Mouse (Mus musculus) layer of hippocampus, adult 11-12 months (tissue): ENCODE measurements around the gene Eif2a.
"Not testable (repeated sequence)": the region's sequence is repeated elsewhere in the genome, so short reads cannot be mapped to it uniquely, and the experiment has no call there.

Source experiments
- DNase-seq: peaks from one replicate; pipeline ENCODE4 v3.0.0; 2022; ENCODE audit warnings: low spot score

Gene Eif2a

GRCm38 (mm10) chr3:58521361-58521760 is 4.3 kb upstream of the Eif2a start:
- DNase-seq: no peak

GRCm38 (mm10) chr3:58523386-58523785 is 2.2 kb upstream of the Eif2a start:
- DNase-seq: no peak

DNA sequence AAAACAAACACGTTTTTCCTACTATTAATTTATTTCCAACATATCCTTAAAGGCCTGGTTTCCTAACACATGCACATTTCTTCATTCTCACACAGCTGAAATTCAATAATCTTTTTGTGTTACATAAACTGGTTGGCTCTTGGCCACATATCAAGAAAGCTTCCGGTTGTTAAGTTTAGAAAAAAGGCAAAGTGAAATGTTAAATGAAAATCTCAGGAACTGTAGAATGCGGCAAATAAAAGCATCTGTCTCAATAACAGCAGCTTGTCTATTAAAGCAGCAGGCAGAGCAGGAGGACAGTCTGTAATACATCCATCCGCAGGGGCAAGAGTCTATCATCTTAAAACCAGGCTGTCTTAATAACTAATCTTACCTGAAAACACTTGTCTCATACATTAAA is 1.4 kb upstream of the Eif2a start:
- DNase-seq: no peak

DNA sequence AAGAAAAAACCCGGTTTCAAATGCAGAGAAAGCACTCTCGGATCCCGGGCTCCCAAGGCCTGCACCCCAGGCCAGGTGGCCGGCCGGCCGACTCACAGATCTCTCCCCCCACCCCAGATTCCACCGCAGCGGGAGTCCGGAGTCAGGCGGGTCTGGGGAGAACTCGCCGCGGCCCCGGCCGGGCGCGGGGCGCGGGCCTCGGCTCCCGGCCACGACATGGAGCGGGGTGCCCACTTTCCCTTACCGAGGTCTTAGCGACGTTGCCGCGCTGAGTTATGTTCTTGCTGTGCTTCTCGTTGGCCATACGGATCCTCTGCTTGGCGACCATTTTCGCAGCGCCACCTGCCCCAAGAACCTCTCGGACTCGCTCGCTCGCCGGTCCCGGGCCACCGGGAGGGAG is 455 bp upstream of the Eif2a start:
- peak; percentile 19 for DNase-seq

GRCm38 (mm10) chr3:58526408-58526737 is 752 bp downstream of the Eif2a start:
- no peak for DNase-seq

GRCm38 (mm10) chr3:58536573-58536972 is 11.0 kb downstream of the Eif2a start:
- DNase-seq: no peak

GRCm38 (mm10) chr3:58552001-58552811 is 26.6 kb downstream of the Eif2a start:
- DNase-seq: no peak

- DNase-seq: no peak
Observed at GRCm38 (mm10) chr3:58556649-58557048, 31.0 kb downstream of the Eif2a start.

GRCm38 (mm10) chr3:58559887-58560286 is 34.3 kb downstream of the Eif2a start:
- no peak for DNase-seq

GRCm38 (mm10) chr3:58561437-58561836 is 35.8 kb downstream of the Eif2a start:
- no peak for DNase-seq

DNA sequence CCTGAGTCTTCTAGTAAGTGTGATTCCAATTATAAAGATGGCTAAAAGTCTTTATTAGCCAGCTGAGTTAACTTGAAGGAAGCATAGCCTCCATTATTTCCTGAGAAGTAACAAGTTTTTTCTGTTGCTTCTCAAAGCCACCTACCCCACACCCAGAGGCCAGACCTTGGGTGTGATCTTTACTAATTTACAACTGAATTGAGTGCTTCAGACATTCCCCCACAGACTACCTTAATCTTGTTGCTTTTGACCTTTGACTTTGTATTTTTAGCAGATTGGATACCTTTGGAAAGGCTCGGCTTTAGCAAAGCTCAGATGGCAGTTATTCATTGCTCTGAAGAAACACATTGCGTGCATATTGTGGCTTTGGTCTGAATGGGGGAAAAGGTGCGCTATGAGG is 45.2 kb downstream of the Eif2a start:
- DNase-seq: no peak

GRCm38 (mm10) chr3:58576137-58577066 is 50.8 kb downstream of the Eif2a start, which contains the start of gene Selenot:
Gene Selenot, plus strand, starts transcription at chr3:58576636.
- DNase-seq: peak; percentile 97

GRCm38 (mm10) chr3:58577067-58577503 is 51.5 kb downstream of the Eif2a start:
- peak; percentile 52 for DNase-seq

DNA sequence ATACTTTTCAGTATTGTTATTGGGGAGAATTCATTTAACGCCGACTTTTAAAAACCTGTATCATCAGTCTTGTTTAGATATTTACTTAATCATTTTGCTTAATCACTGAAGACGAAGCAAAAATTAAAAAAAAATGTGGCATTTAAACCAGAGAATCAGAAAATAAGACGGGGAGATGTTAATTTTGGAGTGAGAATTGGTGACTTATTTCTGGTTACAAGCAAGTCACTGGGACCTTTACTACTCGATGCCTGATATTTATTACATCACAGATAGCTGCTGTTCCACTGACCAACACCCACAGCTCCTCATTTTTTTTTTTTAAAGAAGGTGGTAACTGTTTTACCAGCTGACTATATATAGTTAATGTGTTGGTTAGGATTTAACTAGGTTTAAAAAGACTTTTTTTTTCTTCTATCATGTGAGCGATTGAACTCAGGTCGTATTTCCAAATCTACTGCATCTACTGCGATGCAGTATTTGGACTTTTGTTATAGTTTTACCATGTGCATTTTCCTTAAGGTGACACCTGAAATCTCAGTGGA is 52.0 kb downstream of the Eif2a start:
- DNase-seq: no peak

GRCm38 (mm10) chr3:58581530-58581929 is 55.9 kb downstream of the Eif2a start:
- no peak for DNase-seq

GRCm38 (mm10) chr3:58582297-58582696 is 56.7 kb downstream of the Eif2a start:
- DNase-seq: no peak

DNA sequence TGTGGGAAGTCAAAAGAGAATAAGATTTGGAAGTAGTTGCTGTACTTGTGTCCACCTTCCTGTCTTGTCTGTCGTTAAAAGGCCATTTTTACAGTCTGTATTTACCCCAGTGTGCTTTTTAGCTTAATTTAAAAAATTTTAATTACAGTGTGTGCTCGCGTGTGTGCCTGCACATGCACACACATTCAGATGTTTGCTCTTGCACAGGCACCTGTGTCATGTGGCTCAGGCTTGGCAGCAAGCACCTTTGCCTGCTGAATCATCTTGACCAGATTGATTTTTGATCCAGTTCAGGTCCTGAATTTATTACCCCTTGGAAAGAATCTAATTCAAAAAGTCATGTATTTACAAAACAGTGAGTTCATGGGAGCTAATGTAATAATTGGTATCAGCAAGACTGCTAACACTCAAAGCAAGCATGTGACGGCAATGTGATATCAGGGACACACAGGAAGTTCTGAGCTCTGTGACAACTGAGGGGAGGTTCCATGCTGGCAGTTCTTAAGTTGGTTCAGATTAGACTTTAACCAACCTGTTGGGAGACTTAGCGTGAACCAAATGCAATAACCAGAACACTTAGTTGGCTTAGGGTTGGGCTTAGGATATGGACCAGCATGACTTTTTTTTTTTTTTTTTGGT is 57.3 kb downstream of the Eif2a start:
- no peak for DNase-seq

DNA sequence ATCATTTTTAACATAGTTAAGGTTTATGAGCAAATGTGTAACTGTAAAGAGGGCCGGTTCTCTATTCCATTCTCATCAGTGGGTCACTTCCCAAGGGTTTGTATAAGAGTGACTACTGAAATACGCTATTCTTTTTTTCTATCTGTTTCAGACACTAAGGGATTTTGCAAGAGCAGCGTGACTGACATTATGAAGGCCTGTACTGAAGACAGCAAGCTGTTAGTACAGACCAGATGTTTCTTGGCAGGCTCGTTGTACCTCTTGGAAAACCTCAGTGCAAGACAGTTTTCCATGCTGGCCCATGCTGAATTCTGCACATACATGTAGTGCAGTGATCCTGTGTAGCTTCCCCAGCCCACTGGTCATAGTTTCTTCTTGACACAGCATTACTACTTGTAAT is 64.9 kb downstream of the Eif2a start:
- not testable (repeated sequence) for DNase-seq

GRCm38 (mm10) chr3:58592666-58593065 is 67.0 kb downstream of the Eif2a start:
- DNase-seq: not testable (repeated sequence)

- DNase-seq: no peak
Observed at GRCm38 (mm10) chr3:58593623-58594022, 68.0 kb downstream of the Eif2a start.
